Mouse (Mus musculus): Measurements from ENCODE around the gene Kcnd3. TPM values are rescaled to one million over a fixed set of nuclear protein-coding genes. Genes with fewer than 3 reads are reported as not detected.
A peak's percentile ranks its signal among the peaks of the same experiment; 100 is the strongest.

The Kcnd3 gene
- total RNA-seq, 2 experiments from 2014 or later: 8.0 to 9.4 TPM

DNA sequence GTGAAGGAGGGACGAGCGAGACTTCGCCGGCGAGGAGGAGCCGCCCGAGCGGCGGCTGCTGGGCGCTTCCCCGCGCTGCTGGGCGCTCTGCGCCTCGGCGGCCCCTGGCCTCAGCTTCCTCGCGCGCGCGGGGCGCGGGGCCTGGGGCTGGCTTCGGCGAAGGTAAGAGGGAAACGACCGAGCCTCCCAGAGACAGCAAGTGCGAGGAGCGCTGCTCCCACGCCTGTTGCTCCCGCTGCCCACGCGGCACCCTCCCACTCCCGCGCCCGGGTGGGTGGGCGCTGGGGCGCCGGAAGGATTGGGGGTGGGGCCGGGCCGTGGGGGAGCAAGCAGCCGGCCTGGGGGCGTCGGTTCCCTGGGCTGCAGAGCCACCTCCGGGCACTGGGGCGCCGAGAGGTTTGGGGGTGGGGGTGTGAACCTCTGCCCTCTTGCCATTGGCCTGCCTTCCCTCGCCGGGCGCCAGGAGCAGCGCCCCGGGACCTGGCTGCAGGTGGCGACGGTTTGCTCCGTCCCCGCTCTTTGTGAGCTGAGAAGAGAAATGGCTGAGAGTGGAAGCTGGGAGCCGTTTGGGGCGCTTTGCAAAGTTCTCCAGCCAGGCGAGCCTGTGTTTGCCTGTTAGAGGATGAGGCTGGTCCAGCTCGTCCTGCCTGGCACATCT lies 555 bp downstream of the Kcnd3 start:
- DNase-seq (ENCODE audit: low spot score): no peak
- intact Hi-C loops (cut with DNase I): loop anchor here (5.0 kb wide), 1 partner anchor 65 kb away; no protein-coding TSS in a partner anchor

DNA sequence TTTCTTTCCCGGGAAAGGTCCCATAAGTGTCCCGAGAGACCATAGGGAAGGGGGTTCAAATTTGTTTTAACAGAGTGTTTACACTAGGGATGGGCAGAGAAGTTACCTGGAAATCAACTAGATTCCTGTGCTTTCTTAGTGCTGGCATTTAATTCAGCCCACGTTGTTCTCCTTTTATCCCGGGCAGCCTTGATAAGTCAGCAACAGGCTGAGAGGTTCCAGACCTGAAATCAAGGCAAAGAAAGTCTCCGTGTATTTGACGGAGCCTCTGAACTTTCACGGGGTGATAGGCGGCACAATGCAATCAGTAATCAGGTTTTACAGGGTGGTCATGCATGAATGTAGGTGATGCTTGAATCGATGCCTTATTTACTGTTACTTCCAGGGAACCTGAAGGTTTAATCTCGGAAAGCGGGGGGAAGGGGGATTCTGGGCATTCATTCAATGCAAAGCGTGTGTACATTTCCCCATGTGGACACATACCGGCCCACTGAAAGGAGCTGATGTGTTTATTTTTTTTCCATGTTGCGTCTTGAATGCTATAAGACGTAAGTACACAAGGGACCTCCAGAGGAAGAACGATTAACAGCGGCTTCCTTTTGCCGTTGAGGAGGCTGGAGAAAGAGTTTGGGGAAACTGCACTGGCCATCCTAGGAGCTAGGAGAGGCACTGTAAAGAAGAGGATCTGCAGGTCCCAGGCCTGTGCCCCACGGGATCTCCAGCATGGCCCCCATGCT lies 1.3 kb downstream of the Kcnd3 start:
- no peak for DNase-seq (ENCODE audit: low spot score)
- intact Hi-C loops (cut with DNase I): loop anchor here (5.0 kb wide), 1 partner anchor 64 kb away; no protein-coding TSS in a partner anchor

GRCm38 (mm10) chr3:105457657-105458056 lies 5.5 kb downstream of the Kcnd3 start:
- no peak for DNase-seq (ENCODE audit: low spot score)

GRCm38 (mm10) chr3:105466538-105466937 lies 14.4 kb downstream of the Kcnd3 start:
- no peak for DNase-seq (ENCODE audit: low spot score)
- intact Hi-C loops (cut with DNase I): no loop called here

More at GRCm38 (mm10) chr3:105457657-105458056, 5.5 kb downstream of the Kcnd3 start:
- intact Hi-C loops (cut with DNase I): no loop called here

DNA sequence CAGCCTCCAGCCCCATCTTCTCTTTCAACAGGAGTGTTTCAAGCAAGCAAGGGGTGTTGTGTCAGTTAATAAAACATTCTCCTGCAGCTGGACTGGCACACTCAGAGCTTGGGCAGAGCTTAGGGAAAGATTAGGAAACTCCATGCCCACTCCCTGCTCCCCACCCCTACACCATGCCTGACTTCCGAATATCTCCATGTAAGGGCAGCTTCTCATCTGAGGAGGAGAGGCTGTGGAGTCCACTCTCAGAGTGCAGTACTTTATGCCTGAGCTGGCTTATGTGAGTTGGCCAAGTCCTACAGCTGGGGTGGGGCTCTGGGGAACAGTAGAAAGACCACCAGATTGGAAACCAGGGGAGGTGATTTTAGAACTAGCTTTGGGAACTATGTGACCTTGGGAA lies 20.4 kb downstream of the Kcnd3 start:
- DNase-seq (ENCODE audit: low spot score): no peak

GRCm38 (mm10) chr3:105476408-105476807 lies 24.3 kb downstream of the Kcnd3 start:
- intact Hi-C loops (cut with DNase I): no loop called here
- no peak for DNase-seq (ENCODE audit: low spot score)

More for the DNA sequence above, 20.4 kb downstream of the Kcnd3 start:
- intact Hi-C loops (cut with DNase I): no loop called here

- intact Hi-C loops (cut with DNase I): no loop called here
- no peak for DNase-seq (ENCODE audit: low spot score)
These were observed 26.7 kb downstream of the Kcnd3 start for GRCm38 (mm10) chr3:105478876-105479275.

DNA sequence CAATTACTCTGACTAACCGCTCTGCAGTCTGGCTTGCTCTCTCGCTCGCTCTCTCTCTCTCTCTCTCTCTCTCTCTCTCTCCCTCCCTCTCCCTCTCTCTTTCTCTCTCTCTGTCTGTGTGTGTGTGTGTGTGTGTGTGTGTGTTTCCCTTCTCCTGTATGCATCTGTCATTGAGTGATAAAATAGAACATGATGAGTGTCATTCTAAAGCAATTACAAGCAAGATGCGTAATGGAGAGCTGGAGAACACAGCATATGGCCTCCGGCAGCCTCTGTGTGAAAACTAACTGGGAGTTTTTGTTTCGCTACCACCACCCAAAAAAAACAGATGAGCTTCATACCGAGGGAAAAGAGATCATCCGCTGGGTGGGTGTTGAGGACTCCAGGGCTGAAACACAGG lies 29.3 kb downstream of the Kcnd3 start:
- intact Hi-C loops (cut with DNase I): no loop called here
- DNase-seq (ENCODE audit: low spot score): no peak

- intact Hi-C loops (cut with DNase I): no loop called here
- no peak for DNase-seq (ENCODE audit: low spot score)
These were observed 31.5 kb downstream of the Kcnd3 start for GRCm38 (mm10) chr3:105483651-105484052.

DNA sequence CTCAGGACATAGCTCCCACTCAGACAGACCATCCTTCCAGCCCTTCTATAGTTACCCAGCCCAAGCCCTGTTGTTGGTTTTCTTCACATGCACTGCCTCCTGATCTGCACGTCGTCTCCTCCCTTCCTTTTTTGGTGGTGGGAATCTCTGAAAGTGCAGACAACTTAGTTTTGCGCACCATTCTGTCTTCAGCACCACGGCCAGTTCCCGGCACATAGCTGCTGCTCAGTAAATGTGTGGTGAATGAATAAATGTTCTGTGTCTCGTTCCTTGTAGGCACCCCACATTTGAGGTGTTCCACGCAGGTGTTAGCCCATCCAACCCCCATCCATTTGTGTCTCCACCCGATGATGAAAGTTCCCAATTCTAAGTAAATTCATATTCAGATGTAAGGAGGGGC lies 35.0 kb downstream of the Kcnd3 start:
- intact Hi-C loops (cut with DNase I): no loop called here
- no peak for DNase-seq (ENCODE audit: low spot score)

- DNase-seq (ENCODE audit: low spot score): peak; percentile 10
- intact Hi-C loops (cut with DNase I): no loop called here
These were observed 37.5 kb downstream of the Kcnd3 start for GRCm38 (mm10) chr3:105489607-105490006.

DNA sequence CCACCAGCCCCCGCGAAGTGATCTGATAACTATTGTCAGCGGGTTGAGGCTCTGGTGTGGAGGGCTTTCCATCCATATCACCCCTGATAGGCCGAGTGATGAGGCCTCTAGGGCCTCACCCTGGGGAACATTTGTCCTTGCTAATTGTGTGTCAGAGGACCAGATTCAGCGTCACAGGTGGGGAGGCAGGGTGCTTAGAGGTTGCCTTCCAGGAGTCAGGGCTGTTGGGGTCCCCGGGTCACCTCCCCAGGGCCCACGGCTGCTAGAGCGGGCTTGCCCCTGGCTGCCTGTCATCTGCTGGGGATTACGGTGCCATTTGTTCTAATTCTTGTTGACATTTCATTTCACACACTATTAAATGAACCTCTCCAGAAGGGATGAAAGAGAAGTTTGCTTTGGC lies 42.8 kb downstream of the Kcnd3 start:
- intact Hi-C loops (cut with DNase I): no loop called here

DNA sequence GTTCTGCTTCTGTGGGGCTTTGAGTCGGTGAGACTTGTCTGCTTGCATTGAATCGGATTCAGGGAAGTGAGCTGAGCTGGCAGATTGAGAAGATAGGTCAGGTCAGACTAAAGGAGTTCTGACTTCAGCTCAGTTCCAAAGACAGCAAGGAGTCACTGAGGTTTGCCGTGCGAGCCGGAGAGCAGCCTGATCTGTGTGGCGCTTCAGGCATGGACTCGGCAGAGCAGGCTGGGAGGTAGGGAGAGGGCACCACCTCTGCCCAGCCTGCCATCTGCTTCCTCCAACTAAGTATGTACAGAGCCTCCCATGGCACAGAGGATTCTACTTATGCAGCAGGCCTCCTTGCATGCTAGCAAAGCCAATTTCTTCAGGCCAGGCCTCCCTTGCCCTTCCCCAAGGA lies 44.1 kb downstream of the Kcnd3 start:
- DNase-seq (ENCODE audit: low spot score): no peak
- intact Hi-C loops (cut with DNase I): no loop called here

More for the DNA sequence above, 42.8 kb downstream of the Kcnd3 start:
- DNase-seq (ENCODE audit: low spot score): no peak

GRCm38 (mm10) chr3:105496935-105497334 lies 44.8 kb downstream of the Kcnd3 start:
- intact Hi-C loops (cut with DNase I): no loop called here
- no peak for DNase-seq (ENCODE audit: low spot score)

DNA sequence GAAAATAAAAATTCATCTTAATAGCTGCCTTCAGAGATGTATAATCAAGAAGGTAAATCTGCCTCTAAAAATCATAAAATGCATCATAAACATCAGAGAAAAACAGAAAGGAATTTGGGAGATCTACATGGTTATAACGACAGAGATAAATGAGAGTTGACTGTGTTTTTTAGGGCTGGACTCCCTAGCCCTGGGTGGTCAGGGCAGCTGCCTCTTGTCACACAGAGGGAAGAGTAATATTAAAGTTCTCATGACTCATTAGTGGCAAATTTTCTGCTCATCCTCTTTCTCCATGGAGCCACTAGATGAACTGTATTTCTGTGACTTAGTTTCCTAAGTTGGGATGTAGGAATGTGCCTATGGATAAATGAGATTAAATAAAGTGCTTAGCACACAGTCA lies 48.9 kb downstream of the Kcnd3 start:
- DNase-seq (ENCODE audit: low spot score): no peak
- intact Hi-C loops (cut with DNase I): no loop called here

GRCm38 (mm10) chr3:105504272-105504671 lies 52.1 kb downstream of the Kcnd3 start:
- DNase-seq (ENCODE audit: low spot score): no peak
- intact Hi-C loops (cut with DNase I): no loop called here

DNA sequence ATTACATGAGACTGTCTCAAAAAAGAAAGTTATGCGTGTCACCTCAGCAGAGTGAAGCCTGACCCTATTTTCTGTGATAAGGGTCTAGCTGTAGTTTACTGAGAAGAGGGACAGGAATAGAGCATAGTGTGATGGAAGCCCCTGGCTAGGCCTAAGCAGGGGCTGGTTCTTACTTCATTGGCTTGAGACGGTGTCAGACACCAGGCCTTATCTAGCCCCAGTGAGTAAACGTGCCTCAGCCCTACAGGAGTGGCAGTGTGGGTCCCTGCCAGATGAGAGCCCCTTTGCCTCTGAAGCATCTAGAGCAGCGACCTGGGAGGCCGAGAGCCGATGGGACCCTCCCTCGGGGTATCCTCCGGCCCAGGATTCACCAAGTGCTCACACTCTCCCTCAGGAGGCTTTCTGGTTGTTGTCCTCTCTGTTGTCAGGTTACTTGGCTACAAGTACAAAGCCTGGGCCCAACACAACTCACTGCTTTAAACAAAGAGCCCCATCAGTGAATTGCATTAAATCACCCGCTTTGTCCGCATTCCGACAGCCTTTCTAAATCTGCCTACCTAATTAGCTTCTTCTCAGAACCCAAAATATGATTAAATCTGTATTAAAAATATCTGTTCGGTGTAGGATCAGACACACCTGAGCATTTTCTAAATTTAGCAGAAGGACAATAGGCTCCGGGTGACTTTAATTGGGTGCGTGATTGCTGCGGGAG lies 53.2 kb downstream of the Kcnd3 start:
- DNase-seq (ENCODE audit: low spot score): no peak
- intact Hi-C loops (cut with DNase I): no loop called here

DNA sequence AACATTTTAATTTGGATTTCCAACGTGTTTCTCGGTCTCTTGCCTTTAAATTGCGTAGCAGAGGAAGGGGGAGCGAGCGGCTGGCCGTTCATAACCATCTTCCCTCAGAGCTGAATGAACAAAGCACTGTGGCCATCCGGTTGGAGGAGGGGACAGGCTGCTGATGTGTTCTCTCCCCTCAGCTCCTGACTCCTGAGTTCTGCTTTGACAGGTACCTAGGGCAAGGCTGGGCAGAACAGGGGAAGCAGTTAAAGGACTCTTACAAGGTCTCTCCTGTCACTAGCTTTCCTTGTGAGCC lies 53.7 kb downstream of the Kcnd3 start:
- no peak for DNase-seq (ENCODE audit: low spot score)
- intact Hi-C loops (cut with DNase I): no loop called here

- intact Hi-C loops (cut with DNase I): no loop called here
- no peak for DNase-seq (ENCODE audit: low spot score)
These were observed 54.5 kb downstream of the Kcnd3 start for GRCm38 (mm10) chr3:105506592-105506991.

GRCm38 (mm10) chr3:105509321-105509720 lies 57.2 kb downstream of the Kcnd3 start:
- DNase-seq (ENCODE audit: low spot score): no peak
- intact Hi-C loops (cut with DNase I): no loop called here

DNA sequence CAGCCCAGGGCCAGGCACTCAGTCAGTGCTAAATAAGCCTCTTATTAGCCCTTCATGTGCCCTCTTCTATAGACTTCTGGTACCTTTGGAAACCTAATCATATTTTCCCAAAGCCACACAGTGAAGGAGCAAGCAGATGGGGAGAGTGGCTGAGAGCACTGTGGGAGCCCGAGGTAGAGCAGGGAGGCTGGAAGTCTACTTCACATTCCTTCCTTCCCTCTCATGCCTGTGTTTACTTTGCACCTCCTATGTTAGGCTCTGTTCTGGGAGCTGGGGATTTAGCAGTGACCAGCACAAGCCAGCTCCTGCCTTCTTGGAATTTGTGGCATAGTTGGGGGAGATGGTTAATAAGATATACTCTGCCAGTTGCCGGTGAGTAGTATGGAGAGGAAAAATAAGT lies 59.7 kb downstream of the Kcnd3 start:
- intact Hi-C loops (cut with DNase I): no loop called here
- no peak for DNase-seq (ENCODE audit: low spot score)

Measured in heart, postnatal 25 days (tissue).